Mouse (Mus musculus): Measurements from ENCODE around the gene Wnk1.

GRCm38 (mm10) chr6:120072630-120073029 is 34.2 kb upstream of the Wnk1 start:
- no peak for TF ChIP-seq POLR2A (IDR thresholded peaks at IDR 0.05; ENCODE audit: low read depth, low read length)
- TF ChIP-seq CTCF (IDR thresholded peaks at IDR 0.05; ENCODE audit: extremely low read depth, insufficient read depth, insufficient read length, insufficient replicate concordance), result no peak

Measured in spleen, adult 2 months (tissue).